Mouse (Mus musculus): ENCODE measurements around the gene Npy1r. TPM values are rescaled to one million over a fixed set of nuclear protein-coding genes. Genes with fewer than 3 reads are reported as not detected.

Gene Npy1r
- polyA plus RNA-seq (2012; rRNA removed) = 1.4 and 2.3 TPM in 2 replicates

DNA sequence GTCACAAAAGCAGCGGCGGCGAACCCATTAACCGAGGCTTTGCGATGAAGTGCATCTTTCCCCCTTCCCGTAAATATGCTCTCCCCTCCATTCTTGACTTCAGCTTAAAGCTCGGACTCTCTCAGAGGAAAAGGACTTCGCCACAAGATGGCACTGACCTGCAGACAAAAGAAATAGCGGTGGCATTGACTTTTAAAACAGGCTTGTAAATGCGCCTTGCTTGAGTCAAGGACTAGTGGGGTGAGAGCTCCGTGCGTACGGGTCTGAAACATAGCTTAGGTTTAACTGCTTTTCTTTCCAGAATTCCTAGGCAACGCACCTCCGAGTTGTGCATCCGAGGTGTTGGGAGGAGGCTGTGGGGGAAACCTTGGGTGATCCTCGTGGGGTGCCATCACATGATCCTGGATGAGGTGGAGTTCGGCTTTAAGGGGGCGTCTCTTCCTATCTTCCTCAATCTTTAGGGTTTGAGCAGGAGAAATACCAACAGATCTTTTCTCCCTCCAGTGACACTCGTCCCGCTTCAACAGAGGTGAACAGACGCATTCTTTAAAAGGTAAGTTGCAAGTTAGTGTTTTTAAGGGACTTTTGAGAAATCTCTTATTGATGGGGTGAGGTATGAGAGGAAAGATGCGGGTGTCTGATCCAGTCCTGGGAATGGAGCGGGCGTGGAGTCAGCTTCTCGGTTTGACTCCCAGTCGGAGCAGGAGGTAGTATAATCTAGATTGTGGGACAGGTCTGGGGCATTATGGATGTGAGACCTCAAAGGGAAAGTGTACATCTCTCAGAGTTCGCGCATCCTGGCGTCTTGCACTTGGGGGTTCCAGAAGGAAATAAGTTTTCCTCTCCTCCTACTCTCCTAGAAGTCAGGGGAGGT is at the start of gene Npy1r:
Gene Npy1r, plus strand, starts transcription at position 223 of the 874 bp plus-strand sequence.

DNA sequence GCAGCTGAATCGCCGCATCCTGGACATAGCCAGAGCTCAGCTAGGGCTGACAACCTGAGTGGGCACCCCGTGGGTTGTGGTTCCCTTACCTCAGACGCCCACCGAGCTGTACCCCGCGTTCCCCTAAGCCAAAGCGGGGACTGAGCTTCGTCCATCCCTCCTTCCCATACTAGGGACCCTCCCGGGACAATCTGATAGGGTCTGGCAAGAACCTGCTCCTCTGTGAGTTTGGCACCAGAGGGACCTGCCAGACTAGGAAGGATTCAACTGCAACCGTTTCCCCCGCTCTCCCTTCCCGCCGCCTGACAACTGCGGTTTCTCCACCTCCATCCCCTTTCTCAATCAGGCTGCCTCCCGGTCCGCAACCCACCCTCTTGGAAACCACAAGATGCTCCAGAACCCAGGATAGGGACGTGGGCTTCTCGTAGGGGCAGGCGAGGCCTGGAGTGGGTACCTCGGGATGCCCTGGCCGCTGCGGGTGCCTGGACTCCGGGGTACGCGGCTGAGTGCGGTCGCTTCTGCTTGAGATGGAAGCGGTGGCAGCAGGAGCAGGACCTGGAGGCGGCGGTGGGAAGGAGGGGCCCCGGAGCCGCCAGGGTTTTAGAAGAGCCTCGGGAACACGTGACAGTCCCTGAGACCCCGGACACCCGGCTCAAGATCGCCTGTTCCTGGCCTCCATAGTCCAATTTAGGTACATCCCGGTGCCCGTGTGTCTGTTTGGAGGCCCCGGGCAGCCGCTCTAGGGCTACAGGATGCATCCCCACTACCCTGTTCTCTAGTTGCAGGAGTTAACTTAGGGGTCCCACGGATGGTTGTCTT is 9.3 kb upstream of the Npy1r start, which contains the start of gene Npy5r:
Gene Npy5r, minus strand, starts transcription at position 618 of the 819 bp plus-strand sequence.

Other genes with a start within 250 kb of the Npy1r start
- gene Tma16, start 210.7 kb upstream of the Npy1r start, polyA plus RNA-seq (2012; rRNA removed) = 2.1 TPM in 2 replicates
- gene Tktl2, start 185.4 kb upstream of the Npy1r start, polyA plus RNA-seq (2012; rRNA removed) = 0.02 and 0.11 TPM in 2 replicates
- gene Npy5r, start 9.1 kb upstream of the Npy1r start, polyA plus RNA-seq (2012; rRNA removed) = not detected in 2 replicates
- 10.0 and 17.7 TPM in 2 replicates for gene Naf1, start 163.0 kb downstream of the Npy1r start, polyA plus RNA-seq (2012; rRNA removed)

Data from ovary, adult 2 months (tissue).